Mouse (Mus musculus) neural tube, embryonic 15.5 days (tissue): ENCODE measurements at regions not wholly inside any gene's neighbourhood (a gene's known extent, or its start where the extent isn't known, plus 50 kb on each side); places are given as distances from the start of the nearest gene placed in this dataset.

Source experiments
- ATAC-seq: fragments of 200-750 bp; cut with Nextera tagmentation; 2 replicates; pipeline ENCODE4 v1.8.0; 2017; ENCODE audit warnings: mild to moderate bottlenecking, moderate TSS enrichment, moderate library complexity; ENCODE audit not compliant: low FRiP score
- H3K27ac ChIP-seq: fragments of 300-500 bp; sonication (generic); replicated peaks from 2 replicates; pipeline ENCODE4 v1.5.1; 2015; ENCODE audit warnings: mild to moderate bottlenecking, inconsistent platforms
- H3K27me3 ChIP-seq: fragments of 300-500 bp; sonication (generic); replicated peaks from 2 replicates; pipeline ENCODE4 v1.6.1; 2015; ENCODE audit warnings: inconsistent platforms
- H3K36me3 ChIP-seq: fragments of 300-500 bp; sonication (generic); 2 replicates; pipeline ENCODE4 v1.6.1; 2015; ENCODE audit warnings: inconsistent platforms
- H3K4me1 ChIP-seq: fragments of 300-500 bp; sonication (generic); 2 replicates; pipeline ENCODE4 v1.6.1; 2015; ENCODE audit warnings: inconsistent platforms
- H3K4me2 ChIP-seq: fragments of 300-500 bp; sonication (generic); 2 replicates; pipeline ENCODE4 v1.6.1; 2015; ENCODE audit warnings: inconsistent platforms, mild to moderate bottlenecking, moderate library complexity
- H3K4me3 ChIP-seq: fragments of 300-500 bp; sonication (generic); replicated peaks from 2 replicates; pipeline ENCODE4 v1.5.1; 2015; ENCODE audit warnings: mild to moderate bottlenecking, inconsistent platforms
- H3K9ac ChIP-seq: fragments of 300-500 bp; sonication (generic); replicated peaks from 2 replicates; pipeline ENCODE4 v1.6.1; 2015; ENCODE audit warnings: mild to moderate bottlenecking, inconsistent platforms
- H3K9me3 ChIP-seq: fragments of 300-500 bp; sonication (generic); replicated peaks from 2 replicates; pipeline ENCODE4 v1.6.1; 2016; ENCODE audit warnings: inconsistent platforms
- WGBS: fragments of 180-500 bp; shearing (Covaris S2); methylation state at CpG from one replicate; pipeline ENCODE4 v1.1.7; 2015; ENCODE audit warnings: mixed read lengths; 5-methylcytosine and 5-hydroxymethylcytosine counted together

- Histone ChIP-seq H3K36me3 (no peaks in the 10 kb centered on the region), H3K4me1 (no peaks in the 10 kb centered on the region), H3K27me3 (no peaks in the 10 kb centered on the region), H3K4me2 (no peak overlapping the region), H3K9ac (no peak overlapping the region), H3K4me3 (no peak overlapping the region), H3K27ac (no peak overlapping the region), H3K9me3 (no peaks in the 10 kb centered on the region)
- WGBS: 66% methylated on average over 3 of the region's 3 CpGs
- no peak for ATAC-seq
Observed at GRCm38 (mm10) chr1:80131354-80131753, 86.9 kb downstream of the Fam124b start.

- no peak for ATAC-seq
- Histone ChIP-seq H3K27me3 (no peaks in the 10 kb centered on the region), H3K27ac (no peak overlapping the region), H3K4me3 (no peak overlapping the region), H3K9me3 (no peaks in the 10 kb centered on the region), H3K36me3 (no peaks in the 10 kb centered on the region), H3K4me2 (no peak overlapping the region), H3K9ac (no peak overlapping the region), H3K4me1 (no peaks in the 10 kb centered on the region)
- WGBS: 86% methylated on average over 2 of the region's 2 CpGs
Observed at GRCm38 (mm10) chr1:80123966-80124365, 94.3 kb downstream of the Fam124b start.

GRCm38 (mm10) chr1:80115913-80116312, 102.4 kb downstream of the Fam124b start:
- 30% methylated on average over 2 of the region's 2 CpGs for WGBS
- no peak for ATAC-seq
- Histone ChIP-seq H3K9me3 (no peaks in the 10 kb centered on the region), H3K4me3 (no peak overlapping the region), H3K36me3 (no peaks in the 10 kb centered on the region), H3K27me3 (no peaks in the 10 kb centered on the region), H3K4me1 (no peaks in the 10 kb centered on the region), H3K4me2 (no peak overlapping the region), H3K9ac (no peak overlapping the region), H3K27ac (no peak overlapping the region)

GRCm38 (mm10) chr1:80107747-80108476, 110.4 kb downstream of the Fam124b start:
- Histone ChIP-seq H3K27me3 (no peaks in the 10 kb centered on the region), H3K9me3 (no peaks in the 10 kb centered on the region), H3K4me2 (no peak overlapping the region), H3K4me1 (no peaks in the 10 kb centered on the region), H3K27ac (no peak overlapping the region), H3K4me3 (no peak overlapping the region), H3K9ac (no peak overlapping the region), H3K36me3 (no peaks in the 10 kb centered on the region)
- no peak for ATAC-seq
- 85% methylated on average over 2 of the region's 2 CpGs for WGBS

GRCm38 (mm10) chr1:80106269-80106668, 112.0 kb downstream of the Fam124b start:
- no peak overlapping the region for H3K9ac ChIP-seq
- no peak for ATAC-seq
- H3K27me3 ChIP-seq: no peaks in the 10 kb centered on the region
- no peaks in the 10 kb centered on the region for H3K36me3 ChIP-seq
- no peaks in the 10 kb centered on the region for H3K4me1 ChIP-seq
- no peaks in the 10 kb centered on the region for H3K9me3 ChIP-seq
- 73% methylated on average over 2 of the region's 2 CpGs for WGBS
- H3K4me2 ChIP-seq: no peak overlapping the region
- H3K4me3 ChIP-seq: no peak overlapping the region
- no peak overlapping the region for H3K27ac ChIP-seq

- H3K36me3 ChIP-seq: no peaks in the 10 kb centered on the region
- no peaks in the 10 kb centered on the region for H3K4me1 ChIP-seq
- 98% methylated on average over 1 of the region's 1 CpGs for WGBS
- ATAC-seq: no peak
- H3K27me3 ChIP-seq: no peaks in the 10 kb centered on the region
- H3K4me2 ChIP-seq: no peak overlapping the region
- H3K4me3 ChIP-seq: no peak overlapping the region
- no peak overlapping the region for H3K9ac ChIP-seq
- no peaks in the 10 kb centered on the region for H3K9me3 ChIP-seq
- no peak overlapping the region for H3K27ac ChIP-seq
Observed at GRCm38 (mm10) chr1:80098266-80098665, 120.0 kb downstream of the Fam124b start.

- Histone ChIP-seq H3K36me3 (no peaks in the 10 kb centered on the region), H3K27me3 (no peaks in the 10 kb centered on the region), H3K4me3 (no peak overlapping the region), H3K4me2 (no peak overlapping the region), H3K4me1 (peaks cover 11% of the 10 kb centered on the region; the same call in 1 of the 2 replicates), H3K9me3 (no peaks in the 10 kb centered on the region), H3K27ac (no peak overlapping the region; the same call in 1 of the 2 replicates), H3K9ac (no peak overlapping the region)
- ATAC-seq: no peak
- 80% methylated on average over 2 of the region's 2 CpGs for WGBS
Observed at GRCm38 (mm10) chr1:80091800-80092199, 126.5 kb downstream of the Fam124b start.

- Histone ChIP-seq H3K9ac (no peak overlapping the region), H3K4me2 (no peak overlapping the region), H3K4me3 (no peak overlapping the region), H3K27me3 (no peaks in the 10 kb centered on the region), H3K9me3 (no peaks in the 10 kb centered on the region), H3K27ac (no peak overlapping the region), H3K36me3 (no peaks in the 10 kb centered on the region), H3K4me1 (peaks cover 11% of the 10 kb centered on the region; the same call in 1 of the 2 replicates)
- no peak for ATAC-seq
- WGBS: 68% methylated on average over 8 of the region's 8 CpGs
Observed at GRCm38 (mm10) chr1:80091350-80091749, 126.9 kb downstream of the Fam124b start.

GRCm38 (mm10) chr1:80088651-80089050, 129.6 kb downstream of the Fam124b start:
- ATAC-seq: peak; percentile 50; the same call in 1 of the 2 replicates
- Histone ChIP-seq H3K4me3 (no peak overlapping the region), H3K9me3 (no peaks in the 10 kb centered on the region), H3K9ac (no peak overlapping the region), H3K4me2 (no peak overlapping the region), H3K27ac (no peak overlapping the region), H3K4me1 (peaks cover 11% of the 10 kb centered on the region; the same call in 1 of the 2 replicates), H3K27me3 (no peaks in the 10 kb centered on the region), H3K36me3 (no peaks in the 10 kb centered on the region)
- WGBS: 30% methylated on average over 5 of the region's 5 CpGs

- Histone ChIP-seq H3K9ac (no peak overlapping the region), H3K27me3 (no peaks in the 10 kb centered on the region), H3K27ac (no peak overlapping the region), H3K36me3 (no peaks in the 10 kb centered on the region), H3K4me1 (no peaks in the 10 kb centered on the region; the same call in 1 of the 2 replicates), H3K9me3 (no peaks in the 10 kb centered on the region), H3K4me2 (no peak overlapping the region), H3K4me3 (no peak overlapping the region)
- 91% methylated on average over 4 of the region's 4 CpGs for WGBS
- ATAC-seq: no peak
Observed at GRCm38 (mm10) chr1:80076357-80076756, 141.9 kb downstream of the Fam124b start.

- no peak overlapping the region for H3K27ac ChIP-seq
- no peaks in the 10 kb centered on the region for H3K9me3 ChIP-seq
- WGBS: 89% methylated on average over 4 of the region's 4 CpGs
- no peak overlapping the region for H3K9ac ChIP-seq
- H3K4me1 ChIP-seq: no peaks in the 10 kb centered on the region; the same call in 1 of the 2 replicates
- no peaks in the 10 kb centered on the region for H3K36me3 ChIP-seq
- ATAC-seq: no peak
- H3K4me3 ChIP-seq: no peak overlapping the region
- H3K4me2 ChIP-seq: no peak overlapping the region
- no peaks in the 10 kb centered on the region for H3K27me3 ChIP-seq
Observed at GRCm38 (mm10) chr1:80074376-80074775, 143.9 kb downstream of the Fam124b start.

GRCm38 (mm10) chr1:80073950-80074349, 144.3 kb downstream of the Fam124b start:
- Histone ChIP-seq H3K9ac (no peak overlapping the region), H3K9me3 (no peaks in the 10 kb centered on the region), H3K4me3 (no peak overlapping the region), H3K36me3 (no peaks in the 10 kb centered on the region), H3K27me3 (no peaks in the 10 kb centered on the region), H3K27ac (no peak overlapping the region), H3K4me2 (no peak overlapping the region), H3K4me1 (no peaks in the 10 kb centered on the region; the same call in 1 of the 2 replicates)
- WGBS: 88% methylated on average over 3 of the region's 3 CpGs
- ATAC-seq: no peak
